Mouse (Mus musculus) liver, postnatal 0 days (tissue): ENCODE measurements around the gene Fam227b.

Experiments
- CTCF ChIP-seq: sonication (generic); IDR thresholded peaks from 2 replicates; pipeline ENCODE4 v1.5.1; 2016; ENCODE audit warnings: antibody characterized with exemption, low read depth
- EP300 ChIP-seq: IDR thresholded peaks from 2 replicates; pipeline ENCODE4 v1.6.1; 2016; ENCODE audit warnings: antibody characterized with exemption, low read depth, mild to moderate bottlenecking

DNA sequence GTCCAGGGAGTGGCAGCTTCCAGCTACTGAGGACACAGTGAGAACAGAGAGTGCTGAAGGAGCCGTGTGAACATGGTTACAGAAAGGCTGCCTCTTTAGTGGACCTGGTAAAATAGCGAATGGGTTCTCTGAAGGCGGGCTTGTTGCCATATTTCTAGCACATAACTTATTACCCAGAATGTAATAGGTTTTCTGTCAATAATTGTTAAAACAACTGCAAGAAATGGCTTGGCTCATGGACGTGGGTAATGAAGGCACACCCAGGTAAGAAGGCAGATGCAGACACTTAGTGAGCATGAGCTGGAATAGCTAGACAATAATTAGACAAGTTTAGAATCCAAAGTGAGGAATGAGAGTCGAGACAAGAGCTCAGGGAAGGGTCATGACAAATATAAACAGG lies 149.5 kb downstream of the Fam227b start:
- TF ChIP-seq EP300 (no peak), CTCF (no peak)
